Mouse (Mus musculus): ENCODE measurements around the gene Spag9.

DNA sequence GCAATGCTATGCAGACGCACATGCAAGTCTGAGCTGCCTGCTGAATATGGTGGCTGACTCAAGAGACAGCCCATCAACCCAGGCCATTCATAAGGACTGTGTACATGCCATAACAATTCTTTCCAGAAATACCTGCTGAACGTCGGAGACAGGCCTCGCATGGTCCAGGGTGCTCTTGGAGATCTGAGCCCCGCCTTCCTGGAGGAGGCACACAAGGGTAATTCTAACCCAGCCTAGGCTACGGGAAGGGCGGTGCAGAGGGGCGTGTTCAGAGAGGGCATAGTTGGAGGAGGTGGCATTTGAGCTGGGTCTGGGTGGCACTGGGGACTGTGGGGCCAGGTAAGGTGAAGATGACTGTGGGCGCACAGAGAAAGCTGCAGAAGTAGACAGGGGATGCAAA lies 176.3 kb downstream of the Spag9 start:
- TF ChIP-seq POLR2A (IDR thresholded peaks at IDR 0.05; ENCODE audit: extremely low read depth, insufficient read depth, low read length): no peak
- TF ChIP-seq CTCF (IDR thresholded peaks at IDR 0.05; ENCODE audit: extremely low read depth, insufficient read depth, low read length): no peak
